Mouse (Mus musculus) thymus, postnatal 10 days (tissue): ENCODE measurements around the gene Rdh1.
A peak's percentile ranks its signal among the peaks of the same experiment; 100 is the strongest.

ENCODE experiments used
- DNase-seq, 2 experiments: peaks; one replicate each; pipeline ENCODE4 v3.0.0; 2021; ENCODE audit warnings: low spot score in 2 of 2

The Rdh1 gene

GRCm38 (mm10) chr10:127759181-127760110 lies at the start of gene Rdh1, which contains the start of gene Rdh16f1:
TSS of gene Rdh1 (plus strand) at chr10:127759721.
TSS of gene Rdh16f1 (plus strand) at chr10:127759787.
- no peak for DNase-seq

GRCm38 (mm10) chr10:127710331-127710730 lies 49.2 kb upstream of the Rdh1 start:
- no peak for DNase-seq

GRCm38 (mm10) chr10:127712736-127713135 lies 46.8 kb upstream of the Rdh1 start:
- DNase-seq, result no peak

GRCm38 (mm10) chr10:127721671-127722418 lies 37.7 kb upstream of the Rdh1 start:
- DNase-seq, result no peak

GRCm38 (mm10) chr10:127724178-127724577 lies 35.3 kb upstream of the Rdh1 start, which contains the start of gene Tac2:
TSS of gene Tac2 (plus strand) at chr10:127724478.
- no peak for DNase-seq

GRCm38 (mm10) chr10:127725136-127725535 lies 34.4 kb upstream of the Rdh1 start:
- no peak for DNase-seq

- no peak for DNase-seq
Measured at GRCm38 (mm10) chr10:127728437-127728836, 31.1 kb upstream of the Rdh1 start.

GRCm38 (mm10) chr10:127730285-127730932 lies 29.1 kb upstream of the Rdh1 start:
- DNase-seq, result no peak

GRCm38 (mm10) chr10:127730933-127731310 lies 28.6 kb upstream of the Rdh1 start:
- no peak for DNase-seq

GRCm38 (mm10) chr10:127731397-127731796 lies 28.1 kb upstream of the Rdh1 start:
- no peak for DNase-seq

GRCm38 (mm10) chr10:127734434-127734833 lies 25.1 kb upstream of the Rdh1 start:
- no peak for DNase-seq

- DNase-seq, result no peak
Measured at GRCm38 (mm10) chr10:127736266-127736665, 23.3 kb upstream of the Rdh1 start.

GRCm38 (mm10) chr10:127736916-127737315 lies 22.6 kb upstream of the Rdh1 start:
- no peak for DNase-seq

- DNase-seq, result no peak
Measured at GRCm38 (mm10) chr10:127737552-127737951, 22.0 kb upstream of the Rdh1 start.

GRCm38 (mm10) chr10:127738151-127738882 lies 21.2 kb upstream of the Rdh1 start:
- peak in 1 of 2 experiments; percentile 61 for DNase-seq

- DNase-seq, result peak; percentile 60 to 83
Measured at GRCm38 (mm10) chr10:127739083-127739660, 20.3 kb upstream of the Rdh1 start, which contains the start of gene Zbtb39. TSS of gene Zbtb39 (plus strand) at chr10:127739538.

- peak; percentile 26 to 40 for DNase-seq
Measured at GRCm38 (mm10) chr10:127739661-127740161, 19.8 kb upstream of the Rdh1 start.

- DNase-seq, result peak in 1 of 2 experiments; percentile 52
Measured at GRCm38 (mm10) chr10:127744661-127745060, 14.9 kb upstream of the Rdh1 start.

- DNase-seq, result no peak
Measured at GRCm38 (mm10) chr10:127745886-127746285, 13.6 kb upstream of the Rdh1 start.

GRCm38 (mm10) chr10:127747254-127747653 lies 12.3 kb upstream of the Rdh1 start:
- DNase-seq, result no peak
